Mouse (Mus musculus) ES-E14 (cell line): ENCODE data around the gene Nr2e3.

ENCODE experiments used
- CHD2 ChIP-seq: IDR thresholded peaks from 2 replicates; pipeline ENCODE4 v1.6.1; 2014; ENCODE audit warnings: mild to moderate bottlenecking, low read depth, low read length, inconsistent platforms
- HCFC1 ChIP-seq: IDR thresholded peaks from 2 replicates; pipeline ENCODE4 v1.6.1; 2012; ENCODE audit warnings: low read length, inconsistent platforms, borderline replicate concordance; ENCODE audit not compliant: insufficient read depth
- MAFK ChIP-seq: IDR thresholded peaks from 2 replicates; pipeline ENCODE4 v1.6.1; 2014; ENCODE audit warnings: mild to moderate bottlenecking, low read depth, low read length, inconsistent platforms; ENCODE audit not compliant: insufficient read depth
- ZNF384 ChIP-seq: IDR thresholded peaks from 2 replicates; pipeline ENCODE4 v1.6.1; 2012; ENCODE audit warnings: low read depth, low read length, inconsistent platforms

GRCm38 (mm10) chr9:59951943-59952342 lies 8.5 kb downstream of the Nr2e3 start:
- TF ChIP-seq HCFC1 (no peak), CHD2 (no peak), MAFK (no peak), ZNF384 (no peak)
